Mouse (Mus musculus): ENCODE results near the gene Gm20388.

The Gm20388 gene

GRCm38 (mm10) chr8:122526084-122526483 lies 2615.4 kb downstream of the Gm20388 start:
- peak; percentile 27 for DNase-seq

DNA sequence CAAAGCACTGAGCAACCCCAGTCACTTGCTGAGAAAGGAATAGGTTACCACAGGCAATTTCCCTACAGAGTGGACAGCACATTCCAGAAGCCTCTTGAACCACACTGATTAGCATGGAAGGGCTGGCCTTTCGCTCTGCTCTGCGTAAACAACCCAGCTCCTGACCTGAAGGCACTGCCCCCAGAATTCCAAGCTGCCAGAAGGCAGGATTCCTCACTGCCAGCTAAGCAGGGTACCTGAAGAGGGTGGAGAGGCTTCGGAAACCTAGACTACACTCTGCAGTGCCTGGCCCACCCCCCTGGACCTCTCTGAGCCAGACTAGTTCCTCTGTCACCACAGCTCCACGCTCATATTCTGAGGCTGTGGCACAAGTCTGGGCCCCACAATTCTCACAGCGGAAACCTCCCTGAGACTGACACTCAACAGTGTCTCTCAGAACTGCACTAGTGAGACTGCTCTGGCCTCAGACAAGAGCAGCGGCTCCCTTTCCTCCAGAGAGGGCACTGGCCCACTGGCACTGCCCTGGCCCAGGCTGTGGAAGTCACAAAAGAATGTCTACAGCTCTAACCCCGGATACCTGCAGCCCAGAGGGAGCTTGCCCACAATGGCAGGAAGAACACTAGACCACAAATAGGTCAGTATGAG lies 2616.0 kb downstream of the Gm20388 start:
- DNase-seq: peak; percentile 66

- DNase-seq: no peak
Observed at GRCm38 (mm10) chr8:122527937-122528336, 2617.3 kb downstream of the Gm20388 start.

- no peak for DNase-seq
Observed at GRCm38 (mm10) chr8:122529159-122529558, 2618.5 kb downstream of the Gm20388 start.

DNA sequence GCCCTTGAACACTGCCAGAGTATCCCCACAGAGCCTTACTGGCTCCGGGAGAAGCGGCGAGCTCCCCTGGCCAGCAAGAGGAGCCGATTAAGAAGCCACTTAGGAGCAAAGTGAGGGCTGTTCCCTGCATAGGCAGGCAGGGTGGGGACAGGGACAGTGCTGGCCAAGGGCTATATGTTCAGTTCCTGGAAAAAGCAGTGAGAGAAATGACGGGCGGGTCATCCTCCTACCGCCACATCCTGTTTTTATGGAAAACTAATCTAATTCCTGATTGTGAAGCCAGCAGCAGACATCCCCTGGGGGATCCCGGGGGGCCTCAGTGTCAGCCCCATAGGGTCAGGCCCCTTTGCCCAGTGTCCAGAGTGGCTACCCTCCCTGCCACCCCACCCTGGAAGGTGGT lies 2620.7 kb downstream of the Gm20388 start:
- no peak for DNase-seq

DNA sequence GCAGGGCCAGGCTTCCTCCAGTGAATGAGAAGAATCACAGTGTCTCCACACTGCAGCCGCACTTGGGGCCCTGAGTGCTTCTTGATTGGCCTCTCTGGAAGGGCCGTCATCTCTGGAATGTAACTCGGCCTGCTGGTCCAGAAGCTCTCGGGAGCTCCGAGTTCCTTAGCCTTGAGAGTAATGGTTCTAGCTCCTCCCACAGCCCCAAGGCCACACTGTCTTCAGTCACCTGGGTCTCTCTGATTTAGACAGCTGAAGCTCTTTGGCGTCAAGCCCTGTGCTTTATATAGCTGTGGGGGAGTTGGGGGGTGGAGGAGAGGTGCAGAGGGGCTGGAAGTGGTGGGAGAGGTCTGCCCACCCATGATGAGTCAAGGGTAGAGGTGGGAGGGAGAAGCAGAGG lies 2626.4 kb downstream of the Gm20388 start:
- DNase-seq: peak; percentile 84

DNA sequence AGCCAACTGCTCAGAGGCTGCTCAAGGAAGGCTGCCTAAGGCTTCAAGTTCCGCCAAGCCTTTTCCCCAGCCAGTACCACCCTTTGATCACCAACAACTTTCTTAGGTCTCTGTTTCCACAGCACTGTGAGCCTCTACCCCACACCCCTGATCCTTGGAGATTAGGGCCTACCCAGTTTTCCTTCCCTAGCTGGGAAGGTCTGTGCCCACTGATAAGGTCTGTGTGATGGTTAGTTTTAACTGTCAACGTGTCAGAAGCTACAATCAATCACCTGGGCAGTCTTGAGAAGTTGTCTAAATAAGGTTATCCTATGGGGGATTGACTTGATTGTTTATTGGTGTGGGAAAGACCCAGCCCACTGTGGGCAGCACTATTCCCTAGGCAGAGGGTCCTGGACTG lies 2627.2 kb downstream of the Gm20388 start:
- no peak for DNase-seq

GRCm38 (mm10) chr8:122538310-122539076 lies 2627.9 kb downstream of the Gm20388 start:
- DNase-seq: no peak

GRCm38 (mm10) chr8:122544138-122544537 lies 2633.5 kb downstream of the Gm20388 start:
- no peak for DNase-seq

DNA sequence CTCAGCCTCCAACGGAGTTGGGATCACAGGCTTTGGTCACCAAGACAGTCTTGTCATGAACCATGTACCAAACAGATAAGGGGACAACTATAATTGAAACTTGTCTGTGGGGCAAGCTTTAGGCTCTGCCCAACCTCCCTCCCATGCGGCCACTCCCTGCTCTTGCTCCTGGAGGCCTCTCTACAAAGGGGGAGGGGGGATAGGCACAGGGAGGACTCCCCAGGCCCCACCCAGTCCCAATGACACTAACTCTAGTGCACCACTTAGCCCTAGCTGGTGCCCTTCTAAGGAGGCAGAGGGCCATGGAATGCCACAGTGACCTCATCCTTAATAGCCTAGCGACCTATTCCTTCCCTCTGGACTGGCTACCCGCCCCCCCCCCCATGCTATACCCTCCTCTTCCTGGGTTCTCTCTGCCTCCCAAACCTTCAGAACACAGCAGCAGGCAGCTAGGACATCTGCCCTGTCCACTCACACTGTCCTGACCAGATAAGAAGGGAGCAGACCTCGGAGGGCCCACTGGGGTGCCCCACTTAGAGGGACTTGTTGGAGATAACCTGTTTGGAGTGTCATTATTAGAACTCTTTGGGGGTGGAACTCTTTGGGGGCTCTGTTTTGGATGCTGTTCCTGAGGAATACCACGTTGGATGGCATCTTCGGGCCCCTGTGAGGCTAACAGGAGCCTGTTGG lies 2635.6 kb downstream of the Gm20388 start:
- no peak for DNase-seq

DNA sequence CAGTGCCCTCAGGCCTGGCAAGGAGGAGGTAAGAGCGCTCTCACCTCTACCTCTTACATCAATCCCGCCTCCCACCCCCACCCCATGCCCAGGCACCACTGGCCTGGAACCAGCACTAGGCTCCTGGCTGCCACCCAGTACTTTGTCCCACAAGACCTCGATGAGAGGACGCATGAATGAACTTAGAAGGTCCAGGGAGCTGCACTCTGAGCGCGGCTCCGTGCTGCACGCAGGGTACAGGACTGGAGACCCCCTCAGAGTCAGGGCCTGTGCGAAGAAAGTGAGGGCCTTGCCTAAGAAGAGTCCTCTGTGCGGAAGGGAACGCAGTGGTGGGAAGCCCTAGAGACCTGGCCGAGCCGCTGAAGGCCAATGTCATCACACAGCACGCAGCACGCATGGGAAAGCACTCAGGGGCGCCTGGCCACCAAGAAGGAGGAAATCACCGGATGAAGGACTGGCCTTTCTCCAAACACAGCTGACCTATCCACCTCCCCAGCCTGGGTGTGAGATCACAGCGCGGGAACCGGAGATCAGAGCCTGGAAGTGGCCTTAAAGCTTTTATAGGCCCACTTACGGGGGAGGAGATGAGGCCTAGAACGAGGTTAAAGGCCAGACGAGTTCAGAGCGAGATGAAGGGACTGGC lies 2636.3 kb downstream of the Gm20388 start:
- DNase-seq: peak; percentile 79

DNA sequence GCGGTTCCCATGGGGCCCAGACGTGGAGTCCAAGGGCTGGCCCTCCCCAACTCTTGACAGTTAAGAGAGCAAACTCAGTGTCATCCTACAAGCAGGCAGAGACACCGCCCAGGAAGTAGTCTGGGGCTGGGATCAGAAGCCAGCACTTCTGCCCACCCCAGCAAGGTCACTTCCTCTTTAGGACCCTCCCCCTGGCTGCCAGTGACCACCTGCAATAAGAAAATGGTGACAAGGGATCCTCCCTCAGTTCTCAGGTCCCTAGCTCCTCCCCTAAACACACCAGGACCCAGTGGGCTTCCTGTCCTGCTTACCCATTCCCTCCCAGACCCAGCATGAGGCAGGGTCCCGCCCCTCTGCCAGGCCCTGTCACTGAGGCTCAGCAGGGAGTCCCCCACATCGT lies 2637.2 kb downstream of the Gm20388 start:
- DNase-seq: peak; percentile 72

DNA sequence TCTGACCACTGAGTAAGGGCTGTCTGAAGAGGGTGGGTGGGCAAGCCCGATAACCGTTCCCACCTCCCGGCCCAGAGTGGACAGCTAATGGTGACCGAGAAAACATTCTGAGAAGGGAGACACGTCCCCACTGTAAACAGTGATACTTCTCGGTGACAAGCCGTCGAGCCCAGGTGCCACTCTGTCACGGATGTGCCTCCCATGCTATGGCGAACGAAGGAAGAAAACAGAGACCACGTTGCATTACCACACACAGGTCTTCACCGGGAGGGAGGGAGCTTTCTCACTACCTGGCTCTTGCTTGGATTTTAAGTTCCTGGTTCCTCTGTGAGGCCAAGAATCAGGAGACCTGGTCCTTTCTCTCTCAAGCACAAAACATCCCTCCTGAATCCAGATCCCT lies 2637.7 kb downstream of the Gm20388 start:
- DNase-seq: no peak

GRCm38 (mm10) chr8:122548891-122549439 lies 2638.3 kb downstream of the Gm20388 start:
- DNase-seq: no peak

DNA sequence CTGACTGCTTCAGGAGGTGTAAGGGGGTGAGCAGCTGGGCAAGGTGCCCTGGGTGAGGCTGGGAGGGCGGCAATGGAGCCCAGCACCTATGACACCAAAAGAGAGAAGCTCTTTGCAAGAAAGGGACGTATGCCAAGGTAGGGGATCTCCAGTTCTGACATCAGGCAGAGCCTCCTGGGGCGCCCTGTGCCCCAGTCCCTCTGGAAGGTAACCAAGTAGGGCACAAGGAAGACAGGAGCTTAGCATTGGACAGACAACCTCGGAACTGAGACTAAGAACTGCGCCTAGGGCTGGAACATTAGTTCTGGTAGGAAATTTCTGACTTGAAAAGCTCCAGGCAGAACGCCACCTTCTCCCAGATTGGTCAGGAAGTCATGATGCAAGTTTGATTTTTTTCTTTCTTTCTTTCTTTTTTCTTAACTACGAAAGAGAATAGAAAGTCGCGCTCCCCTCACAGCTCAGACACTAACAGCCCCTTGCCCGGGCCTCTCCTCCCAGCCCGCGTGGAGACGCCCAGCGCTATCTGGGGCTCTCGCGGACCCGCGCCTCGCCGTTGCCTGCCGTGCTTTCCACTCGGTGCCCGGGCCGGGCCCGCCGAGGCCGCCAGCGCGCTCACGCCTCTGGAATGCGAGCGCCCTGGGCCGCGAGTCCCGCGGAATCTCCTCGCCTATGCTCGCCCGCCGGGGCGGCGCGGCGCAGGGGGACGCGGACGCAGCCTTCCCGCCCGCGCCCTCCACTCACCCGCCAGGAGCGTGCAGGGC lies 2639.8 kb downstream of the Gm20388 start:
- peak; percentile 73 for DNase-seq

DNA sequence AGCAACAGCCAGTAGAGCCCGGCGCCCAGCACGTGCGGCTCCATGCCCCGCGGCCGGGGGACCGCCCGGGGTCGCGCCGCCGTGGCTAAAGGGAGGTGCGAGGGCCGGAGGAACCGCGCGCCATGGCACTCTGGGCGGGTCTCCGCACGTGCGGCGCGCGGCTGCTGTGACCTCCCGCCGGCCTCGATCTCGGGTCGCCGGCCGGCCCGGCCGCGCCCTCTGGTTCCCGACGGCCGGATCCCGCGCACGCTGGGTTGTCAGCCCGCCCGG lies 2640.3 kb downstream of the Gm20388 start:
- no peak for DNase-seq

GRCm38 (mm10) chr8:122551265-122552051 lies 2640.8 kb downstream of the Gm20388 start, which contains the start of gene Piezo1:
Piezo1 (minus strand) TSS chr8:122551329.
- peak; percentile 96 for DNase-seq

GRCm38 (mm10) chr8:122554786-122555185 lies 2644.1 kb downstream of the Gm20388 start:
- DNase-seq: no peak

DNA sequence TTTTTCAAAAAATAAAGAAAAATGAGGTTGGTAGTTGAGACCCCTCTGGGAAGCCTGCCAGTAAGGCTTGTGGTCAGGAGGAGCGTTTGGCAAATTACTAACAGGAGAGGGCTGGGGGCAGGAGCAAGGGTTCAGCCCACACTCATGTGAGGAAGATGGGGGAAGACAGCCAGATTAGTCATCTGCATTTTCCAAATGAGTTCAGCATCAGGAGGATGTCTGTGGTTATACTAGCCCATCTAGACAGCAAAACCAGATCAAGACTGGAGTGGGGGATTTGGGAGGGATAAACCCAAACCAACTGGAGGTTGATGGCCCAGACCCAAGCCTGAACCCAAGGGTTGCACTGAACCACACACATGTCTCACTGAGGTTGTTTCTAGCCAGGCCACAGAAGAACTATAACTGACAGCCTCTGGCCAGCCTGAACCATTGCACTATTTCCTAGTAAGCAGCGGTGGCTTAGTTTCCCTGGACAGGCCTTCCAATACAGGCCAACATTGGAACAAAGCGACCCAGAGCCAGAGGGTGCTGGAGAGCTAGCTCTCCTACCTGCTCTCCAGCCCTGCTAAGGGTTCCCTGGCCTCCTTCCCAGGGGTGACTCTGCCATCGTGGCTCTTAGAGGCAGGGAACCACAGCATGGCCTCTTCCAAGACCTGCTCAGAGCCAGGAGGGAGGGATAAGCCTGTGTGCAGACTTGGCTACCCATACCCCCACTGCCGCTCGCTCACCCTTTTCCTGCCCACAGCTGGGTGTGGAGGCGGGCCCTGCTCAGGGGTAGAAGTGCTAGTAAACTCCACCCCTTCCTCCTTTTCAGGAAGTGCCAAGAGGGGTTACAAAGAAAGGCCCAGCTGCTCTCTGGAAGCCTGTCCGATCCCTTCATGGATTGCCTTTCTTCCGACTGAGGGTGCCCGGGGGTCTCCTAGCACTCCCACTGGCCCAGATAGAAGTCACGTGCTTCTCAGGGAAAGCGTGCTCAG lies 2645.7 kb downstream of the Gm20388 start:
- peak; percentile 90 for DNase-seq
